Mouse (Mus musculus): Measurements from ENCODE around the gene Hist1h1b.
A peak's percentile ranks its signal among the peaks of the same experiment; 100 is the strongest.
"Not testable (repeated sequence)": the region's sequence is repeated elsewhere in the genome, so short reads cannot be mapped to it uniquely, and the experiment has no call there.

DNA sequence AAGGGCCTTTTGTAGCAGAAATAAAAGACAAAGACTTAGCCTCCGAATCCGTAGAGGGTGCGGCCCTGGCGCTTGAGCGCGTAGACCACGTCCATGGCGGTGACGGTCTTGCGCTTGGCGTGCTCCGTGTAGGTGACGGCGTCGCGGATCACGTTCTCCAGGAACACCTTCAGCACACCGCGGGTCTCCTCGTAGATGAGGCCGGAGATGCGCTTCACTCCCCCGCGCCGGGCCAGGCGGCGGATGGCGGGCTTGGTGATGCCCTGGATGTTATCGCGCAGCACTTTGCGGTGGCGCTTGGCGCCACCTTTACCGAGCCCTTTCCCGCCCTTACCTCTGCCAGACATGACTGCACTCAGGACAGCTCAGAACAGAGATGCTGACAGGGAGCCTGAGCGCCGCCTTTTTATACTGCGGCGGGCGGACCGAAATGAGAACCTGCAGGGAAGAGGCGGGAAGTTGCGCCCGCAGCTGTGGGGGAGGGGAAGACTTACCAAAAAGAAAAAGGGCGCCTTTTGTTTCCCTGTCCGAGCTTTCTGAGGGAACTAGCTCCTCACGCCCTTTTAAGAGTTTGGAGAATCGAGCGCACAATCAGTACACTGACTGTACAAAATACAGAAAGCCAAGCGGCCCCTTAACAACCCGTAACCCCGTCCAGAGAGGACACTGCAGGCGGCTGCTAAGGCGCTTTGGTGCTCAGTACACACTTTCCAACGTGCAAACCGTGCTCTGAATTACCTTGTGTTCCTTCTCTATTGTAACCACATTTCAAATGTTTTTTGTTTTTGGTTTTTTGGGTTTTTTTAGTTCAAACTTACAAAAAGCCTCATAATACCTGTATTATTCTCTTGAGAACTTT lies 30.0 kb downstream of the Hist1h1b start, which contains the start of gene Hist1h4k:
- not testable (repeated sequence) for TF ChIP-seq CTCF (IDR thresholded peaks at IDR 0.05; ENCODE audit: borderline replicate concordance, insufficient read depth, low read depth, low read length)
- TF ChIP-seq POLR2A (IDR thresholded peaks at IDR 0.05; ENCODE audit: borderline replicate concordance, insufficient read depth, low read length), result peak; percentile 89; the same call in 1 of the 2 replicates
